Mouse (Mus musculus): ENCODE measurements around the gene Angel2. TPM values are rescaled to one million over a fixed set of nuclear protein-coding genes. Genes with fewer than 3 reads are reported as not detected.
A peak's percentile ranks its signal among the peaks of the same experiment; 100 is the strongest.

Angel2 gene
- polyA plus RNA-seq, 1 experiment: 17.7 TPM

GRCm38 (mm10) chr1:190927311-190927710 lies 2.4 kb downstream of the Angel2 start:
- Histone ChIP-seq H3K27me3 (ENCODE audit: control insufficient read depth, insufficient read depth, insufficient read length) (no peaks in the 10 kb centered on the region), H3K36me3 (ENCODE audit: control insufficient read depth, insufficient read depth) (peaks cover 4% of the 10 kb centered on the region), H3ac (ENCODE audit: control insufficient read depth, insufficient read length) (no peak overlapping the region), H3K79me2 (ENCODE audit: control insufficient read depth, insufficient read depth) (peaks cover 9% of the 10 kb centered on the region), H3K4me3 (peak overlapping the region; percentile 66), H3K4me2 (ENCODE audit: low read depth) (peak overlapping the region; percentile 94)
- TF ChIP-seq REST (IDR thresholded peaks at IDR 0.05; ENCODE audit: insufficient read depth, insufficient read length): no peak
- no peak for TF ChIP-seq E2F4 (IDR thresholded peaks at IDR 0.05; ENCODE audit: insufficient read depth)
- TF ChIP-seq SRF (IDR thresholded peaks at IDR 0.05; ENCODE audit: control insufficient read depth, insufficient read length, low read depth): no peak
- TF ChIP-seq POLR2AphosphoS2 (IDR thresholded peaks at IDR 0.05; ENCODE audit: insufficient read length, low read depth): no peak
- no peak for TF ChIP-seq TCF3 (IDR thresholded peaks at IDR 0.05; ENCODE audit: insufficient read length, low read depth)
- no peak for TF ChIP-seq MAX (IDR thresholded peaks at IDR 0.05; ENCODE audit: low read depth)
- TF ChIP-seq USF1 (IDR thresholded peaks at IDR 0.05; ENCODE audit: low read depth): no peak
- no peak for TF ChIP-seq MYOG (IDR thresholded peaks at IDR 0.05; ENCODE audit: control insufficient read depth in 1 of 3, insufficient read depth in 1 of 3, insufficient read length in 2 of 3, low read depth in 2 of 3)
- TF ChIP-seq MYOD1 (IDR thresholded peaks at IDR 0.05; ENCODE audit: control insufficient read depth in 1 of 3, insufficient read length in 2 of 3, low read depth in 2 of 3): no peak
- no peak for TF ChIP-seq CEBPB (IDR thresholded peaks at IDR 0.05; ENCODE audit: insufficient read depth, poor library complexity, severe bottlenecking)
- TF ChIP-seq POLR2A (IDR thresholded peaks at IDR 0.05; ENCODE audit: insufficient read length, low read depth): no peak
- no peak for TF ChIP-seq TCF12 (IDR thresholded peaks at IDR 0.05; ENCODE audit: insufficient read depth, poor library complexity, severe bottlenecking)

GRCm38 (mm10) chr1:190927751-190928369 lies 2.9 kb downstream of the Angel2 start:
- H3ac ChIP-seq (ENCODE audit: control insufficient read depth, insufficient read length): peak overlapping the region; percentile 91
- H3K4me3 ChIP-seq: peak overlapping the region; percentile 66
- TF ChIP-seq MAX (IDR thresholded peaks at IDR 0.05; ENCODE audit: low read depth) (no peak), REST (IDR thresholded peaks at IDR 0.05; ENCODE audit: insufficient read depth, insufficient read length) (no peak), POLR2AphosphoS2 (IDR thresholded peaks at IDR 0.05; ENCODE audit: insufficient read length, low read depth) (no peak)
- peak overlapping the region; percentile 94 for H3K4me2 ChIP-seq (ENCODE audit: low read depth)
- peaks cover 9% of the 10 kb centered on the region for H3K79me2 ChIP-seq (ENCODE audit: control insufficient read depth, insufficient read depth)
- no peaks in the 10 kb centered on the region for H3K27me3 ChIP-seq (ENCODE audit: control insufficient read depth, insufficient read depth, insufficient read length)
- peaks cover 4% of the 10 kb centered on the region for H3K36me3 ChIP-seq (ENCODE audit: control insufficient read depth, insufficient read depth)

GRCm38 (mm10) chr1:190928370-190929009 lies 3.6 kb downstream of the Angel2 start:
- H3K27me3 ChIP-seq (ENCODE audit: control insufficient read depth, insufficient read depth, insufficient read length): no peaks in the 10 kb centered on the region
- TF ChIP-seq SRF (IDR thresholded peaks at IDR 0.05; ENCODE audit: control insufficient read depth, insufficient read length, low read depth): peak; percentile 90
- TF ChIP-seq E2F4 (IDR thresholded peaks at IDR 0.05; ENCODE audit: insufficient read depth): no peak
- TF ChIP-seq POLR2A (IDR thresholded peaks at IDR 0.05; ENCODE audit: insufficient read length, low read depth): peak; percentile 76
- peak in 1 of 3 experiments; percentile 6 for TF ChIP-seq MYOD1 (IDR thresholded peaks at IDR 0.05; ENCODE audit: control insufficient read depth in 1 of 3, insufficient read length in 2 of 3, low read depth in 2 of 3)
- no peak for TF ChIP-seq CEBPB (IDR thresholded peaks at IDR 0.05; ENCODE audit: insufficient read depth, poor library complexity, severe bottlenecking)
- peak; percentile 29 for TF ChIP-seq POLR2AphosphoS2 (IDR thresholded peaks at IDR 0.05; ENCODE audit: insufficient read length, low read depth)
- H3K4me2 ChIP-seq (ENCODE audit: low read depth): peak overlapping the region; percentile 94
- H3K79me2 ChIP-seq (ENCODE audit: control insufficient read depth, insufficient read depth): peaks cover 9% of the 10 kb centered on the region
- peak overlapping the region; percentile 91 for H3ac ChIP-seq (ENCODE audit: control insufficient read depth, insufficient read length)
- peak overlapping the region; percentile 66 for H3K4me3 ChIP-seq
- peaks cover 4% of the 10 kb centered on the region for H3K36me3 ChIP-seq (ENCODE audit: control insufficient read depth, insufficient read depth)

GRCm38 (mm10) chr1:190929010-190929695 lies 4.2 kb downstream of the Angel2 start:
- Histone ChIP-seq H3K4me3 (peak overlapping the region; percentile 66), H3K4me2 (ENCODE audit: low read depth) (peak overlapping the region; percentile 85)
- TF ChIP-seq POLR2AphosphoS2 (IDR thresholded peaks at IDR 0.05; ENCODE audit: insufficient read length, low read depth) (no peak), MYOD1 (IDR thresholded peaks at IDR 0.05; ENCODE audit: control insufficient read depth in 1 of 3, insufficient read length in 2 of 3, low read depth in 2 of 3) (peak in 1 of 3 experiments; percentile 20), MYOG (IDR thresholded peaks at IDR 0.05; ENCODE audit: control insufficient read depth in 1 of 3, insufficient read depth in 1 of 3, insufficient read length in 2 of 3, low read depth in 2 of 3) (peak in 1 of 3 experiments; percentile 11), CEBPB (IDR thresholded peaks at IDR 0.05; ENCODE audit: insufficient read depth, poor library complexity, severe bottlenecking) (0 out of 2 replicates have a peak, but pooled peaks have one; percentile 1)

GRCm38 (mm10) chr1:190930181-190930580 lies 5.3 kb downstream of the Angel2 start:
- TF ChIP-seq MAX (IDR thresholded peaks at IDR 0.05; ENCODE audit: low read depth): no peak
- no peak for TF ChIP-seq USF1 (IDR thresholded peaks at IDR 0.05; ENCODE audit: low read depth)
- TF ChIP-seq SRF (IDR thresholded peaks at IDR 0.05; ENCODE audit: control insufficient read depth, insufficient read length, low read depth): no peak
- no peak for TF ChIP-seq MYOD1 (IDR thresholded peaks at IDR 0.05; ENCODE audit: control insufficient read depth in 1 of 3, insufficient read length in 2 of 3, low read depth in 2 of 3)
- no peak for TF ChIP-seq CEBPB (IDR thresholded peaks at IDR 0.05; ENCODE audit: insufficient read depth, poor library complexity, severe bottlenecking)
- no peak for TF ChIP-seq TCF3 (IDR thresholded peaks at IDR 0.05; ENCODE audit: insufficient read length, low read depth)
- no peak for TF ChIP-seq POLR2A (IDR thresholded peaks at IDR 0.05; ENCODE audit: insufficient read length, low read depth)
- TF ChIP-seq MYOG (IDR thresholded peaks at IDR 0.05; ENCODE audit: control insufficient read depth in 1 of 3, insufficient read depth in 1 of 3, insufficient read length in 2 of 3, low read depth in 2 of 3): no peak
- TF ChIP-seq TCF12 (IDR thresholded peaks at IDR 0.05; ENCODE audit: insufficient read depth, poor library complexity, severe bottlenecking): no peak
- no peak for TF ChIP-seq E2F4 (IDR thresholded peaks at IDR 0.05; ENCODE audit: insufficient read depth)
- TF ChIP-seq POLR2AphosphoS2 (IDR thresholded peaks at IDR 0.05; ENCODE audit: insufficient read length, low read depth): no peak
- Histone ChIP-seq H3K4me3 (peak overlapping the region; percentile 66), H3ac (ENCODE audit: control insufficient read depth, insufficient read length) (no peak overlapping the region), H3K36me3 (ENCODE audit: control insufficient read depth, insufficient read depth) (peaks cover 13% of the 10 kb centered on the region), H3K4me2 (ENCODE audit: low read depth) (peak overlapping the region; percentile 8), H3K79me2 (ENCODE audit: control insufficient read depth, insufficient read depth) (peaks cover 9% of the 10 kb centered on the region), H3K27me3 (ENCODE audit: control insufficient read depth, insufficient read depth, insufficient read length) (no peaks in the 10 kb centered on the region)

More at GRCm38 (mm10) chr1:190929010-190929695, 4.2 kb downstream of the Angel2 start:
- Histone ChIP-seq H3K27me3 (ENCODE audit: control insufficient read depth, insufficient read depth, insufficient read length) (no peaks in the 10 kb centered on the region), H3K79me2 (ENCODE audit: control insufficient read depth, insufficient read depth) (peaks cover 9% of the 10 kb centered on the region), H3ac (ENCODE audit: control insufficient read depth, insufficient read length) (peak overlapping the region; percentile 91), H3K36me3 (ENCODE audit: control insufficient read depth, insufficient read depth) (peaks cover 6% of the 10 kb centered on the region)

All from myocyte (in vitro differentiated cells).